Mouse (Mus musculus): ENCODE measurements around the gene Gm20671. TPM values are rescaled to one million over a fixed set of nuclear protein-coding genes. Genes with fewer than 3 reads are reported as not detected.
"Not testable (repeated sequence)": the region's sequence is repeated elsewhere in the genome, so short reads cannot be mapped to it uniquely, and the experiment has no call there.

Gene Gm20671
- total RNA-seq, 2 experiments from 2014 or later, result not detected

GRCm38 (mm10) chr5:32786454-32786853 lies 40.5 kb downstream of the Gm20671 start:
- not testable (repeated sequence) for DNase-seq (ENCODE audit: low spot score in 2 of 2)

- DNase-seq (ENCODE audit: low spot score in 2 of 2), result peak; percentile 98 to 99
Measured at GRCm38 (mm10) chr5:32785313-32785915, 41.5 kb downstream of the Gm20671 start, which contains the start of gene Pisd. TSS of gene Pisd (minus strand) at chr5:32785646.

- DNase-seq (ENCODE audit: low spot score in 2 of 2), result no peak
Measured at GRCm38 (mm10) chr5:32784726-32785125, 42.2 kb downstream of the Gm20671 start.

GRCm38 (mm10) chr5:32781596-32781995 lies 45.3 kb downstream of the Gm20671 start:
- no peak for DNase-seq (ENCODE audit: low spot score in 2 of 2)

- no peak for DNase-seq (ENCODE audit: low spot score in 2 of 2)
Measured at GRCm38 (mm10) chr5:32778168-32778567, 48.7 kb downstream of the Gm20671 start.

- no peak for DNase-seq (ENCODE audit: low spot score in 2 of 2)
Measured at GRCm38 (mm10) chr5:32772361-32772760, 54.5 kb downstream of the Gm20671 start.

- no peak for DNase-seq (ENCODE audit: low spot score in 2 of 2)
Measured at GRCm38 (mm10) chr5:32767636-32768373, 59.1 kb downstream of the Gm20671 start.

- DNase-seq (ENCODE audit: low spot score in 2 of 2), result no peak
Measured at GRCm38 (mm10) chr5:32767004-32767403, 59.9 kb downstream of the Gm20671 start.

- DNase-seq (ENCODE audit: low spot score in 2 of 2), result no peak
Measured at GRCm38 (mm10) chr5:32761566-32762140, 65.3 kb downstream of the Gm20671 start.

GRCm38 (mm10) chr5:32760787-32761186 lies 66.1 kb downstream of the Gm20671 start:
- no peak for DNase-seq (ENCODE audit: low spot score in 2 of 2)

- DNase-seq (ENCODE audit: low spot score in 2 of 2), result not testable (repeated sequence)
Measured at GRCm38 (mm10) chr5:32760352-32760751, 66.6 kb downstream of the Gm20671 start.

GRCm38 (mm10) chr5:32759662-32760061 lies 67.2 kb downstream of the Gm20671 start:
- DNase-seq (ENCODE audit: low spot score in 2 of 2), result no peak

- DNase-seq (ENCODE audit: low spot score in 2 of 2), result no peak
Measured at GRCm38 (mm10) chr5:32756141-32756540, 70.8 kb downstream of the Gm20671 start.

- DNase-seq (ENCODE audit: low spot score in 2 of 2), result no peak
Measured at GRCm38 (mm10) chr5:32751736-32752135, 75.2 kb downstream of the Gm20671 start.

- DNase-seq (ENCODE audit: low spot score in 2 of 2), result no peak
Measured at GRCm38 (mm10) chr5:32748936-32749335, 78.0 kb downstream of the Gm20671 start.

- DNase-seq (ENCODE audit: low spot score in 2 of 2), result peak; percentile 56 to 57
Measured at GRCm38 (mm10) chr5:32747650-32748375, 79.1 kb downstream of the Gm20671 start.

- peak; percentile 44 to 55 for DNase-seq (ENCODE audit: low spot score in 2 of 2)
Measured at GRCm38 (mm10) chr5:32745705-32746655, 80.9 kb downstream of the Gm20671 start.

- peak; percentile 81 to 87 for DNase-seq (ENCODE audit: low spot score in 2 of 2)
Measured at GRCm38 (mm10) chr5:32742149-32742548, 84.8 kb downstream of the Gm20671 start.

- peak; percentile 43 to 69 for DNase-seq (ENCODE audit: low spot score in 2 of 2)
Measured at GRCm38 (mm10) chr5:32741377-32741776, 85.5 kb downstream of the Gm20671 start.

GRCm38 (mm10) chr5:32740850-32741249 lies 86.1 kb downstream of the Gm20671 start:
- DNase-seq (ENCODE audit: low spot score in 2 of 2), result peak in 1 of 2 experiments; percentile 27
